Mouse (Mus musculus) hindbrain, embryonic 14.5 days (tissue): ENCODE data around the gene Shq1. TPM values are rescaled to one million over a fixed set of nuclear protein-coding genes. Genes with fewer than 3 reads are reported as not detected.

Source experiments
- ATAC-seq: fragments of 200-750 bp; cut with Nextera tagmentation; 2 replicates; pipeline ENCODE4 v1.8.0; 2017; ENCODE audit warnings: moderate number of reproducible peaks, mild to moderate bottlenecking, moderate TSS enrichment, moderate library complexity; ENCODE audit not compliant: low FRiP score
- DNase-seq: peaks from one replicate; pipeline ENCODE4 v3.0.0-alpha.2; 2015; ENCODE audit warnings: low spot score
- H3K27ac ChIP-seq: fragments of 300-500 bp; sonication (generic); 2 replicates; pipeline ENCODE4 v1.5.1; 2014; ENCODE audit warnings: mild to moderate bottlenecking, moderate library complexity
- H3K27me3 ChIP-seq: fragments of 300-500 bp; sonication (generic); 2 replicates; pipeline ENCODE4 v1.6.1; 2014; ENCODE audit warnings: mild to moderate bottlenecking, low read length, mixed read lengths; ENCODE audit not compliant: control insufficient read depth, insufficient read depth
- H3K36me3 ChIP-seq: fragments of 300-500 bp; sonication (generic); replicated peaks from 2 replicates; pipeline ENCODE4 v1.6.1; 2014; ENCODE audit not compliant: control insufficient read depth, insufficient read depth
- H3K4me1 ChIP-seq: fragments of 300-500 bp; sonication (generic); replicated peaks from 2 replicates; pipeline ENCODE4 v1.6.1; 2014; ENCODE audit warnings: antibody characterized with exemption, low read length, mixed read lengths; ENCODE audit not compliant: control insufficient read depth, insufficient read depth
- H3K4me2 ChIP-seq: fragments of 300-500 bp; sonication (generic); replicated peaks from 2 replicates; pipeline ENCODE4 v1.6.1; 2014; ENCODE audit warnings: mild to moderate bottlenecking, moderate library complexity
- H3K4me3 ChIP-seq: fragments of 300-500 bp; sonication (generic); replicated peaks from 2 replicates; pipeline ENCODE4 v1.5.1; 2014; ENCODE audit warnings: mild to moderate bottlenecking, low read length
- H3K9ac ChIP-seq: fragments of 300-500 bp; sonication (generic); 2 replicates; pipeline ENCODE4 v1.6.1; 2014
- H3K9me3 ChIP-seq: fragments of 300-500 bp; sonication (generic); 2 replicates; pipeline ENCODE4 v1.6.1; 2016; ENCODE audit warnings: low read length; ENCODE audit not compliant: control insufficient read depth
- WGBS: fragments of 180-500 bp; shearing (Covaris S2); extraction: QIAGEN DNeasy Blood & Tissue Kit; methylation state at CpG from one replicate; pipeline ENCODE4 v1.1.7; 2014; 5-methylcytosine and 5-hydroxymethylcytosine counted together
- polyA plus RNA-seq: library from polyadenylated mRNA; unstranded; fragments of >200 nt; fragmentation: Nextera tagmentation; extraction: Ambion mirVana; gene quantifications from 2 replicates; pipeline ENCODE4 v1.2.1, GENCODE M21; 2014

The Shq1 gene
- polyA plus RNA-seq, 1 experiment from 2014 or later = 7.6 TPM

GRCm38 (mm10) chr6:100708248-100708647 lies 37.3 kb upstream of the Shq1 start:
- WGBS = 94% methylated on average over 1 of the region's 1 CpGs
- DNase-seq = no peak

GRCm38 (mm10) chr6:100707557-100707956 lies 36.6 kb upstream of the Shq1 start:
- no peak for ATAC-seq
- no peak overlapping the region for H3K4me3 ChIP-seq
- H3K4me1 ChIP-seq = 0 out of 2 replicates have a peak, but pooled peaks cover 8% of the 10 kb centered on the region
- no peak overlapping the region for H3K4me2 ChIP-seq
- no peak overlapping the region for H3K27ac ChIP-seq
- H3K36me3 ChIP-seq = no peaks in the 10 kb centered on the region
- peaks cover 35% of the 10 kb centered on the region for H3K27me3 ChIP-seq
- no peaks in the 10 kb centered on the region for H3K9me3 ChIP-seq
- WGBS = 59% methylated on average over 7 of the region's 7 CpGs
- H3K9ac ChIP-seq = no peak overlapping the region
- DNase-seq = no peak

More at GRCm38 (mm10) chr6:100708248-100708647, 37.3 kb upstream of the Shq1 start:
- Histone ChIP-seq H3K4me2 (no peak overlapping the region), H3K9me3 (no peaks in the 10 kb centered on the region), H3K36me3 (no peaks in the 10 kb centered on the region), H3K27ac (no peak overlapping the region), H3K27me3 (peaks cover 29% of the 10 kb centered on the region), H3K4me3 (no peak overlapping the region), H3K9ac (no peak overlapping the region), H3K4me1 (0 out of 2 replicates have a peak, but pooled peaks cover 8% of the 10 kb centered on the region)
- ATAC-seq = no peak

- no peak overlapping the region for H3K9ac ChIP-seq
- H3K9me3 ChIP-seq = no peaks in the 10 kb centered on the region
- peaks cover 35% of the 10 kb centered on the region for H3K27me3 ChIP-seq
- WGBS = 74% methylated on average over 6 of the region's 6 CpGs
- no peak overlapping the region for H3K27ac ChIP-seq
- ATAC-seq = no peak
- no peaks in the 10 kb centered on the region for H3K36me3 ChIP-seq
- no peak overlapping the region for H3K4me3 ChIP-seq
- H3K4me1 ChIP-seq = 0 out of 2 replicates have a peak, but pooled peaks cover 8% of the 10 kb centered on the region
- no peak for DNase-seq
- no peak overlapping the region for H3K4me2 ChIP-seq
These were observed 35.9 kb upstream of the Shq1 start for GRCm38 (mm10) chr6:100706861-100707260.

- Histone ChIP-seq H3K27me3 (peaks cover 35% of the 10 kb centered on the region), H3K4me1 (0 out of 2 replicates have a peak, but pooled peaks cover 8% of the 10 kb centered on the region), H3K36me3 (no peaks in the 10 kb centered on the region), H3K9ac (no peak overlapping the region), H3K4me2 (peak overlapping the region; percentile 97), H3K9me3 (no peaks in the 10 kb centered on the region), H3K4me3 (peak overlapping the region; percentile 65), H3K27ac (no peak overlapping the region)
- DNase-seq (no peak), ATAC-seq (no peak)
- WGBS = 2% methylated on average over 15 of the region's 15 CpGs
These were observed 34.4 kb upstream of the Shq1 start for GRCm38 (mm10) chr6:100705366-100705811.

- Histone ChIP-seq H3K36me3 (no peaks in the 10 kb centered on the region), H3K9ac (peak within 1 kb of the TSS; percentile 68), H3K27ac (no peak within 1 kb of the TSS), H3K4me2 (peak within 1 kb of the TSS; percentile 97), H3K9me3 (no peaks in the 10 kb centered on the region), H3K27me3 (peaks cover 35% of the 10 kb centered on the region), H3K4me1 (0 out of 2 replicates have a peak, but pooled peaks cover 8% of the 10 kb centered on the region), H3K4me3 (peak within 1 kb of the TSS; percentile 65)
- under 1% methylated on average over 66 of the region's 77 CpGs for WGBS
- ATAC-seq (peak; percentile 84), DNase-seq (peak; percentile 61)
These were observed 33.8 kb upstream of the Shq1 start, which contains the start of gene Gxylt2 for GRCm38 (mm10) chr6:100704574-100705365. Gene Gxylt2 (plus strand): TSS chr6:100704734.

GRCm38 (mm10) chr6:100704197-100704573 lies 33.2 kb upstream of the Shq1 start:
- peak overlapping the region; percentile 68 for H3K9ac ChIP-seq
- no peaks in the 10 kb centered on the region for H3K36me3 ChIP-seq
- H3K4me3 ChIP-seq = peak overlapping the region; percentile 65
- H3K27me3 ChIP-seq = peaks cover 35% of the 10 kb centered on the region
- H3K4me2 ChIP-seq = peak overlapping the region; percentile 97
- ATAC-seq (peak; percentile 32; the same call in 1 of the 2 replicates), DNase-seq (no peak)
- WGBS = 29% methylated on average over 8 of the region's 8 CpGs
- no peaks in the 10 kb centered on the region for H3K9me3 ChIP-seq
- H3K4me1 ChIP-seq = 0 out of 2 replicates have a peak, but pooled peaks cover 8% of the 10 kb centered on the region
- H3K27ac ChIP-seq = no peak overlapping the region

GRCm38 (mm10) chr6:100700774-100701173 lies 29.8 kb upstream of the Shq1 start:
- Histone ChIP-seq H3K9me3 (no peaks in the 10 kb centered on the region), H3K4me3 (no peak overlapping the region), H3K27ac (no peak overlapping the region), H3K4me2 (no peak overlapping the region), H3K9ac (no peak overlapping the region), H3K4me1 (0 out of 2 replicates have a peak, but pooled peaks cover 8% of the 10 kb centered on the region), H3K27me3 (peaks cover 26% of the 10 kb centered on the region), H3K36me3 (no peaks in the 10 kb centered on the region)
- ATAC-seq (no peak), DNase-seq (no peak)
- 67% methylated on average over 5 of the region's 5 CpGs for WGBS

- H3K9ac ChIP-seq = no peak overlapping the region
- no peak for DNase-seq
- H3K27me3 ChIP-seq = peaks cover 18% of the 10 kb centered on the region
- no peaks in the 10 kb centered on the region for H3K36me3 ChIP-seq
- no peak overlapping the region for H3K27ac ChIP-seq
- no peak for ATAC-seq
- no peak overlapping the region for H3K4me3 ChIP-seq
- 89% methylated on average over 5 of the region's 5 CpGs for WGBS
- H3K9me3 ChIP-seq = no peaks in the 10 kb centered on the region
- H3K4me1 ChIP-seq = 0 out of 2 replicates have a peak, but pooled peaks cover 4% of the 10 kb centered on the region
- no peak overlapping the region for H3K4me2 ChIP-seq
These were observed 29.0 kb upstream of the Shq1 start for GRCm38 (mm10) chr6:100699986-100700385.

GRCm38 (mm10) chr6:100686341-100686740 lies 15.4 kb upstream of the Shq1 start:
- Histone ChIP-seq H3K9me3 (no peaks in the 10 kb centered on the region), H3K4me1 (no peaks in the 10 kb centered on the region), H3K4me3 (no peak overlapping the region), H3K27ac (no peak overlapping the region), H3K36me3 (no peaks in the 10 kb centered on the region), H3K27me3 (no peaks in the 10 kb centered on the region), H3K9ac (no peak overlapping the region), H3K4me2 (no peak overlapping the region)
- WGBS = 83% methylated on average over 2 of the region's 2 CpGs
- no peak for DNase-seq
- no peak for ATAC-seq
